Mouse (Mus musculus): Measurements from ENCODE around the gene Cdhr4. TPM values are rescaled to one million over a fixed set of nuclear protein-coding genes. Genes with fewer than 3 reads are reported as not detected.

The Cdhr4 gene
- polyA plus RNA-seq, 1 experiment: 6.1 TPM

GRCm38 (mm10) chr9:107975399-107976386 lies 16.6 kb upstream of the Cdhr4 start, which contains the start of gene Uba7:
Gene Uba7 (plus strand): TSS chr9:107975505.
- TF ChIP-seq CTCF (IDR thresholded peaks at IDR 0.05; ENCODE audit: borderline replicate concordance, extremely low read depth, insufficient read depth, insufficient read length): no peak
- TF ChIP-seq POLR2A (IDR thresholded peaks at IDR 0.05; ENCODE audit: borderline replicate concordance, extremely low read depth, insufficient read depth, insufficient read length, poor library complexity, severe bottlenecking): no peak
- no peak for DNase-seq (ENCODE audit: low read depth)

DNA sequence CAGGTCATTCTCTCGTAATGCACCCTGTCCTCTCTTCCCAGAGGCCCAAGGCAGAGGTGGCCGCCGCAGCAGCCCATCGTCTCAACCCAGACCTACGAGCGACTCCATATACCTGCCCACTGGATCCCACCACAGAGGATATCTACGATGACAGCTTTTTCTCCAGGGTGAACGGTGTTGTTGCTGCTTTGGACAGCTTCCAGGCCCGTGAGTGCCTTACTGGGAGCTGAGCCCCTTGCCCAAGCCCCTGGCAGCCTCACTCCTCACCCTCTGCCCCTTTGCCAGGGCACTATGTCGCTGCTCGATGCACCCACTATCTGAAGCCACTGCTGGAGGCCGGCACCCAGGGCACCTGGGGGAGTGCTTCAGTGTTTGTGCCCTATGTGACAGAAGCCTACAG lies 13.5 kb upstream of the Cdhr4 start:
- TF ChIP-seq POLR2A (IDR thresholded peaks at IDR 0.05; ENCODE audit: borderline replicate concordance, extremely low read depth, insufficient read depth, insufficient read length, poor library complexity, severe bottlenecking): no peak
- no peak for TF ChIP-seq CTCF (IDR thresholded peaks at IDR 0.05; ENCODE audit: borderline replicate concordance, extremely low read depth, insufficient read depth, insufficient read length)
- DNase-seq (ENCODE audit: low read depth): no peak

DNA sequence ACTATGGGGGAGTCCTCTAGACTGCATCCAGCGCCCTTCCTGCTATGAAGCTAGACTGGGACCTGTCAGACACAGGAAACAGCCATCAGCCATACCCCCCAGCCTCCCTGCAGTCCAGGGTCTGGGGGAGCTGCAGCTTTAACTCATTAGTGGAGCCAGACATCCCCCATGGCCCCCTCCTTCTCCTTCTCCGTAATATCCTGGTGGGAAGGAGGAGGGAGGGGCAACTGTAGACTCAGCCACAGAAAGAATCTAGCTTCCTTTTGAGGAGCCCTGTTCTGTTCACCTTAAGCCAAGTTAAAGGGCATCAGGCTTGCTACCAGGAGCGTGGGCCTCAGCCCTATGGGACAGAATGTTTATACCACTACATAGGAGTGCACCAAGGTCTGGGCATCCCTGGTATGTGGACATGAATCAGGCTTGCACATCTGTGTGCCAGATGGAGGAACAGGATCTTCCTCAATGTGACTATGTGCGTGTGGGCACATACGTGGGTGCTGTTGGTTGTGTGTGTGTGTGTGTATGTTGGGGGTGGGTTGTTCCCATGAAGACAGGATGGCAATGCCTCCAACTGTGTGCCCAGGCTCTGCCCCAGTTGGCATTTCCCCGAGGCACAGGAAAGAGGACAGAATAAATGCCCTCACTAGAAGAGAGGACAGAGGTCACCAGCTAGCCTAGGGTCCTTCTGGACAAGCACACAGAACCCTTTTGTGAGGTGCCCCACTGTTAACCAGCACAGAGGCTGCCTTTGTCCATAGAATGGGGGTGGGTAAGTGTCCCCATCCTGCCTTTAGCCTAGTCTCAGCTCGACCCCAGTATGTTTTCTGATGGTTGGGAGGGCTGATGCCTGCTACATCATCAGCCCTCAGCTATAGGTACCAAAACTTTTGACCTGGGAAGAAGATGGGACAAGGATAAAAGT lies 10.4 kb upstream of the Cdhr4 start:
- peak; percentile 12 for DNase-seq (ENCODE audit: low read depth)

GRCm38 (mm10) chr9:107982681-107983346 lies 9.5 kb upstream of the Cdhr4 start, which contains the start of gene Gm20661:
Gene Gm20661 (plus strand): TSS chr9:107983058.
- TF ChIP-seq POLR2A (IDR thresholded peaks at IDR 0.05; ENCODE audit: borderline replicate concordance, extremely low read depth, insufficient read depth, insufficient read length, poor library complexity, severe bottlenecking) (no peak), CTCF (IDR thresholded peaks at IDR 0.05; ENCODE audit: borderline replicate concordance, extremely low read depth, insufficient read depth, insufficient read length) (no peak)
- peak; percentile 65 for DNase-seq (ENCODE audit: low read depth)

More for the DNA sequence above, 10.4 kb upstream of the Cdhr4 start:
- no peak for TF ChIP-seq POLR2A (IDR thresholded peaks at IDR 0.05; ENCODE audit: borderline replicate concordance, extremely low read depth, insufficient read depth, insufficient read length, poor library complexity, severe bottlenecking)
- TF ChIP-seq CTCF (IDR thresholded peaks at IDR 0.05; ENCODE audit: borderline replicate concordance, extremely low read depth, insufficient read depth, insufficient read length): no peak

DNA sequence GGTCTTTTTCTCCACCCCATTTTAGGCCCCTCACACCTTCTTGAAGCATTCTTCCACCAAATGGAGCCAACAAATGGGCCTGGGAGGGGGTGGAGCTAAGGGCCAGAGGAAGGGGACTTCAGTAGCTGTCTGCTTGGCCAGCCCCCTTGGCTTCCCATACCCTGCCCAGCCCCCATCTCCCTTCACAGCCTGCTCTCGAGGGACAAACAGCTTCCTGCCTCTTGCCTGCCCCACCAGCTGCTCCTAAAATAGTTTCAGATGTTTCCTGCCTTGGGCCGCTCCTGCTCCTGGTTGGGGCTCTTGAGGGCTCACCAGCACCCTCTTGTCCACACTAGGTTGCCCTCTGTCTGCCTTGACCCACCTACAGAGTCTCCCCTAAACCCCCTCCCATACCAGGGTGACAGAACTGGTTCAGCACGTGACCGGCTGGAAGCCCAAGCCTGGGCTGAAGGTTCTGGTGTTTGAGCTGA lies 8.8 kb upstream of the Cdhr4 start:
- peak; percentile 64 for DNase-seq (ENCODE audit: low read depth)
- TF ChIP-seq CTCF (IDR thresholded peaks at IDR 0.05; ENCODE audit: borderline replicate concordance, extremely low read depth, insufficient read depth, insufficient read length): no peak

DNA sequence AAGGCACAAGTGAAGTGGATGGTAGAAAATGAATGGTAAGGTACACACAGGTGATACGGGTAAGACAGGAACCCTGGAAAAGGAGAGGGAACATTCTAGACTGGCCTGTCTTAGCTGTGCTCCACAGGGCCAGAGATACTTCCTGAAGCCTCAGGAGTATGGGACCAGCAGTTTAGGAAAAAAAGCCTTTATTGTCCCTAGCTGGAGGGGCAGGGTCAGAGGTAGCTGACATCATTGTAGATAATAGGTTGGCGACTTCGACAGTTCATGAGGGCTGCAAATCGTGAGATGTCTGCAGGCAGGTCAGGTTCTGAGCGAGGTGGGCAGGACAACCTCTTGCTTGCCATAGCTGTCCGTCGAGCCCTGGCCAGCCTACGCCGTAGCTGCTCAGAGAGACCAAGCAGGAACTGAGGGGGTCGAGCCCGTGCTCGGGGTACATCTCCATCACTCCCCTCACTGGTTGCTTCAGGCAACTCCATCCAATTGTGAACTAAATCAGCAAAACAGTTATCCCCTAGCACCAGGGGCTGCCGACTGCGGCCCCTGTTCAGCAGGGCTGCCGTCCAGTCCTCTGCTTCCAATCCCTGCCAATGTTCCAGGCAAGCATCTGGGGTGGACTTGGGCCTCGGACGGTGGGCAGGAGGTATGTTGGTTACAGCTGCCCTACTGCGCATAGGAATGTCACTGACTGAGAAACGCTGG lies 8.1 kb upstream of the Cdhr4 start:
- no peak for DNase-seq (ENCODE audit: low read depth)
- no peak for TF ChIP-seq POLR2A (IDR thresholded peaks at IDR 0.05; ENCODE audit: borderline replicate concordance, extremely low read depth, insufficient read depth, insufficient read length, poor library complexity, severe bottlenecking)
- no peak for TF ChIP-seq CTCF (IDR thresholded peaks at IDR 0.05; ENCODE audit: borderline replicate concordance, extremely low read depth, insufficient read depth, insufficient read length)

DNA sequence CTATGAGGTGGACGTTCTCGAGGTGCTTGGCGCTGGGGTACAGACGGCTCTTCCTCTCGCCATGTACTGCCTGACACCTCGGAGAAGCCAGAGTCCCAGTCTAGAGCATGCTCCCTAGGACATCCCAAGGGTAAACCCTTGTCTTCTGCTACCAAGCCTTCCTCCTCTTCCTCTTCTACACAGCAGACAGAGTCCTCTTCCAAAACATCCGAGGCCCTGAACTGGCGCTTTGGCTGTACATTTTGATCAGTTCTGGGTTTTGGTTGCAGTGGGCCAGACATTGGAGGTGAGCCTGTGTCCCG lies 7.6 kb upstream of the Cdhr4 start:
- TF ChIP-seq POLR2A (IDR thresholded peaks at IDR 0.05; ENCODE audit: borderline replicate concordance, extremely low read depth, insufficient read depth, insufficient read length, poor library complexity, severe bottlenecking): no peak
- no peak for TF ChIP-seq CTCF (IDR thresholded peaks at IDR 0.05; ENCODE audit: borderline replicate concordance, extremely low read depth, insufficient read depth, insufficient read length)
- no peak for DNase-seq (ENCODE audit: low read depth)

GRCm38 (mm10) chr9:107985131-107986119 lies 6.9 kb upstream of the Cdhr4 start, which contains the start of gene Inka1:
Gene Inka1 (minus strand): TSS chr9:107985879.
- TF ChIP-seq CTCF (IDR thresholded peaks at IDR 0.05; ENCODE audit: borderline replicate concordance, extremely low read depth, insufficient read depth, insufficient read length): no peak
- no peak for TF ChIP-seq POLR2A (IDR thresholded peaks at IDR 0.05; ENCODE audit: borderline replicate concordance, extremely low read depth, insufficient read depth, insufficient read length, poor library complexity, severe bottlenecking)
- DNase-seq (ENCODE audit: low read depth): peak; percentile 84

GRCm38 (mm10) chr9:107986376-107986775 lies 5.9 kb upstream of the Cdhr4 start:
- peak; percentile 85 for DNase-seq (ENCODE audit: low read depth)
- TF ChIP-seq CTCF (IDR thresholded peaks at IDR 0.05; ENCODE audit: borderline replicate concordance, extremely low read depth, insufficient read depth, insufficient read length) (peak; percentile 93), POLR2A (IDR thresholded peaks at IDR 0.05; ENCODE audit: borderline replicate concordance, extremely low read depth, insufficient read depth, insufficient read length, poor library complexity, severe bottlenecking) (no peak)

All from brain, embryonic 14.5 days (tissue).